Mouse (Mus musculus) heart, adult 8-10 months (tissue): Measurements from ENCODE around the gene H3f3a. TPM values are rescaled to one million over a fixed set of nuclear protein-coding genes. Genes with fewer than 3 reads are reported as not detected.

Source experiments
- DNase-seq: peaks from one replicate; pipeline ENCODE4 v3.0.0; 2022; ENCODE audit warnings: low spot score
- total RNA-seq, 4 experiments: library from RNA; stranded (reverse); gene quantifications; 2 replicates each; pipeline ENCODE4 v1.2.4; 2022

Gene H3f3a
- total RNA-seq, 4 experiments from 2014 or later, result 363 to 431 (median 376) TPM

GRCm38 (mm10) chr1:180757956-180758520 is 55.7 kb downstream of the H3f3a start:
- DNase-seq, result no peak

- DNase-seq, result no peak
Measured at GRCm38 (mm10) chr1:180757252-180757955, 56.3 kb downstream of the H3f3a start.

GRCm38 (mm10) chr1:180756711-180757110 is 57.0 kb downstream of the H3f3a start:
- DNase-seq, result no peak

GRCm38 (mm10) chr1:180754376-180754775 is 59.4 kb downstream of the H3f3a start:
- DNase-seq, result no peak

GRCm38 (mm10) chr1:180752115-180752514 is 61.6 kb downstream of the H3f3a start:
- no peak for DNase-seq

Other genes starting within 250 kb of the H3f3a start
- gene Parp1, start 245.0 kb downstream of the H3f3a start, total RNA-seq, result 10 to 100 TPM; 53.7 to 65.2 (median 57.6) TPM
- 1 to 10 TPM; 2.1 to 3.5 (median 2.4) TPM for gene Lin9, start 172.8 kb downstream of the H3f3a start, total RNA-seq
- gene Mixl1, start 116.9 kb downstream of the H3f3a start, total RNA-seq, result not detected
- 10 to 100 TPM; 19.4 to 24.6 (median 22.0) TPM for gene Acbd3, start 87.9 kb downstream of the H3f3a start, total RNA-seq
- 10 to 100 TPM; 10.1 to 12.9 (median 11.0) TPM for gene Sde2, start 37.2 kb upstream of the H3f3a start, total RNA-seq
- gene Lefty2, start 79.2 kb upstream of the H3f3a start, total RNA-seq, result not detected
- gene Pycr2, start 90.3 kb upstream of the H3f3a start, total RNA-seq, result 10 to 100 TPM; 11.6 to 13.5 (median 13.3) TPM
- 1 to 10 TPM in 1 of 4 experiments, under 1 TPM in 3; 0.43 to 1.2 (median 0.65) TPM for gene Lefty1, start 121.1 kb upstream of the H3f3a start, total RNA-seq
- 10 to 100 TPM; 12.3 to 15.1 (median 13.9) TPM for gene Tmem63a, start 128.4 kb upstream of the H3f3a start, total RNA-seq
- gene Ephx1, start 207.0 kb upstream of the H3f3a start, total RNA-seq, result 10 to 100 TPM; 35.3 to 51.3 (median 47.1) TPM
- under 1 TPM in 1 of 4 experiments, not detected in 3; 0.14 TPM for gene 9130409I23Rik, start 237.3 kb upstream of the H3f3a start, total RNA-seq